Mouse (Mus musculus) liver, postnatal 0 days (tissue): ENCODE measurements around the gene Celf2. TPM values are rescaled to one million over a fixed set of nuclear protein-coding genes. Genes with fewer than 3 reads are reported as not detected.

Experiments
- ATAC-seq: fragments of 200-750 bp; cut with Nextera tagmentation; 2 replicates; pipeline ENCODE4 v1.8.0; 2017; ENCODE audit warnings: mild to moderate bottlenecking, moderate library complexity
- DNase-seq: peaks from one replicate; pipeline ENCODE4 v3.0.0-alpha.2; 2016
- H3K27ac ChIP-seq: fragments of 300-500 bp; sonication (generic); 2 replicates; pipeline ENCODE4 v1.5.1; 2014; ENCODE audit warnings: antibody characterized with exemption, moderate library complexity, mild to moderate bottlenecking, low read depth
- H3K27me3 ChIP-seq: fragments of 300-500 bp; sonication (generic); 2 replicates; pipeline ENCODE4 v1.6.1; 2014; ENCODE audit warnings: low read length, control low read depth, mixed read lengths; ENCODE audit not compliant: insufficient read depth
- H3K36me3 ChIP-seq: fragments of 300-500 bp; sonication (generic); replicated peaks from 2 replicates; pipeline ENCODE4 v1.6.1; 2014; ENCODE audit warnings: mild to moderate bottlenecking, control low read depth, low read length, moderate library complexity, mixed read lengths; ENCODE audit not compliant: insufficient read depth
- H3K4me1 ChIP-seq: fragments of 300-500 bp; sonication (generic); 2 replicates; pipeline ENCODE4 v1.6.1; 2014; ENCODE audit warnings: antibody characterized with exemption, mild to moderate bottlenecking, control low read depth; ENCODE audit not compliant: insufficient read depth
- H3K4me2 ChIP-seq: fragments of 300-500 bp; sonication (generic); 2 replicates; pipeline ENCODE4 v1.6.1; 2014; ENCODE audit warnings: low read depth, mild to moderate bottlenecking, low read length, moderate library complexity, mixed read lengths
- H3K4me3 ChIP-seq: fragments of 300-500 bp; sonication (generic); 2 replicates; pipeline ENCODE4 v1.5.1; 2014; ENCODE audit warnings: low read depth, low read length
- H3K9ac ChIP-seq: fragments of 300-500 bp; sonication (generic); replicated peaks from 2 replicates; pipeline ENCODE4 v1.6.1; 2014; ENCODE audit warnings: mild to moderate bottlenecking, moderate library complexity
- H3K9me3 ChIP-seq: fragments of 300-500 bp; sonication (generic); 2 replicates; pipeline ENCODE4 v1.6.1; 2016; ENCODE audit warnings: mild to moderate bottlenecking, control low read depth, low read length, mixed read lengths
- CTCF ChIP-seq: sonication (generic); IDR thresholded peaks from 2 replicates; pipeline ENCODE4 v1.5.1; 2016; ENCODE audit warnings: antibody characterized with exemption, low read depth
- EP300 ChIP-seq: IDR thresholded peaks from 2 replicates; pipeline ENCODE4 v1.6.1; 2016; ENCODE audit warnings: antibody characterized with exemption, low read depth, mild to moderate bottlenecking
- WGBS: fragments of 180-500 bp; shearing (Covaris S2); extraction: QIAGEN DNeasy Blood & Tissue Kit; methylation state at CpG from one replicate; pipeline ENCODE4 v1.1.7; 2014; ENCODE audit not compliant: insufficient replicate concordance; 5-methylcytosine and 5-hydroxymethylcytosine counted together
- polyA plus RNA-seq: library from polyadenylated mRNA; unstranded; fragments of >200 nt; fragmentation: Nextera tagmentation; extraction: Ambion mirVana; gene quantifications from 2 replicates; pipeline ENCODE4 v1.2.1, GENCODE M21; 2015

Celf2 gene
- polyA plus RNA-seq, 1 experiment from 2014 or later: 13.5 TPM

DNA sequence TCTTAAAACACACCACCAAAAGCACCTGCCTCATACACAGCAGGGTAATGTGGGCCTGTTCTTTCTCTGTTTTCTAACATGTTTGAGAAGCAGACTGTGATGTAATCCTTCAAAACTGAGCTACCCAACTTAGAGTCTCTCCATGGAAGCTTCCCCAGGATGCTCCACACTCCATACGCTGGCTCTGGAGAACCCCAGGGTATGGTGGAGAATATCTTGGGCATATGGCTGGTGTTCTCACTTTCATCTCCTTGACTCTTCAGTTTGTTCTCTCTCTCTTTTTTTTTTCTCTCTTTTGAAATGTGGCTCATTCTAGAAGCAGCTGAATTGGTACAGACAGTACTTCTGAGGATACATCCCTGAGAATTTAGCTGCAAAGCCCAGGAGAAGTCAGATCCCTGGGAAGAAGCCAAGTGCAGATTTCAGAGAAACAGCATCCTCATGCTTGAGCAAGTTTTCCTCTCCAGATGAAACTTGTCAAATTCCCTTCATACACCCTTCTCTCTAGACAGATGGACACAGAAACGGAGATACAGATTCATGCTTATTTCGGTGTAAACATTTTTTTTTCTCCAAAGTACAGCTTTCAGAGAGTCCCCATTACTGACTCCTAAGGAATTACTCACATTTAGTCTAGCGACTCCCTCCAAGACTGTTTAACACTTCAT lies 581.5 kb downstream of the Celf2 start:
- Histone ChIP-seq H3K4me2 (no peak overlapping the region), H3K4me1 (no peaks in the 10 kb centered on the region), H3K36me3 (no peaks in the 10 kb centered on the region), H3K4me3 (no peak overlapping the region), H3K27ac (no peak overlapping the region), H3K9ac (no peak overlapping the region), H3K9me3 (no peaks in the 10 kb centered on the region), H3K27me3 (no peaks in the 10 kb centered on the region)
- DNase-seq (no peak), ATAC-seq (no peak)
- TF ChIP-seq EP300: no peak
- TF ChIP-seq CTCF: no peak
- WGBS: 73% methylated on average over 4 of the region's 4 CpGs

DNA sequence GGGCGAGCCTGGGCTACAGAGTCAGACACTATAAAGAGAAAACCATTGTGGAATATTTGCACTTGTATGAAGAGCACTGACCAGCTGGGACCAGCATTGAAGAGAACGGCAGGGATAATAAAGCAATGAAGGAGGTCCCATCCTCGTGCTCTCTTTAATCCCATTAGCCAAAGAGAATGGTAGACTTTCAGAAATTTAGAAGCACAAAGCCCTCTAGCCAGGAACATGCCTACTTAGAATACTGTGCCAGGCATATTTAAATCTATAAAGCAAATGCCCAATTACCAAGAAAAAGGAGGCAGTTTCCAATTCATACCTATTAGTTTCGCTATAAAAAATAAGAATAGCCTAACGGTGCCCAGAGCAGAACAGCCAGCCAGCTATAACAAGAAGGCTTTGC lies 583.9 kb downstream of the Celf2 start:
- no peaks in the 10 kb centered on the region for H3K36me3 ChIP-seq
- WGBS: 78% methylated on average over 5 of the region's 5 CpGs

DNA sequence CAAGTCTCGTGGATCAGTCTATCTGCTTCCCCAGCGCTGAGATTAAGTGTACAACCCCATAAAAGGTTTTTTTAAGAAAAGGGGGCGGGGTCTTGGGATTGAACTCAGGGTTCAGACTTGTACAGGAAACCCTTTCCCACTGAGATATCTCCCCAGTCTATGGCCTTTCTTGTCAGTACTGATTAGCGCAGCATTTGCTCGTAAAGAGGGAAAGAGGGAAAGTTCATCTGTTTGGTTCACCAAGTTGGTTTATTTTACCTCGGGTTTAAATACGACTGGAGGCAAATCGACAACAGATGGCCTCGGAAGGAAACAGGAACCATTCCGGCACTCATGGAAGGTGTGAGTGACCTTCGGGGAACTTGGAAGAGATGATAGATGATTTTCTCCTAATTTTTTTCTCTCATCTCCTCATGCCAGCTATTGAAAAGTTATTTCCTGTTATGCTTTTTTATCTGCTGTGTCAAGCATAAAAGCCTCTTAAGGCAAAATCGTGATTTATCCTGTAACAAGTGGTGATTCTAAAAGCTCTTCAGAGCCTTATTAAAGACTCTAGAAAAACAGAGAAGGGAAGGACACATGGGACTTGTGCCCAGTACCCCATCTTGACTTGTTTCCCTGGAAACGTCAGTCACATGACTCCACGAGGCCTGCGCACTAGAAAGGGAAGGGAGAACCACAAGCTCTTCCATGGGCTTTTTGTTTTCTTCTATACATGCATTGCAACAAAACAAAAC lies 585.5 kb downstream of the Celf2 start:
- H3K9me3 ChIP-seq: no peaks in the 10 kb centered on the region
- no peaks in the 10 kb centered on the region for H3K27me3 ChIP-seq
- H3K27ac ChIP-seq: no peak overlapping the region
- H3K4me2 ChIP-seq: no peak overlapping the region
- ATAC-seq: no peak
- 47% methylated on average over 15 of the region's 15 CpGs for WGBS
- no peak overlapping the region for H3K9ac ChIP-seq
- H3K4me1 ChIP-seq: no peaks in the 10 kb centered on the region
- no peak for DNase-seq
- no peak overlapping the region for H3K4me3 ChIP-seq
- TF ChIP-seq EP300 (no peak), CTCF (no peak)
- no peaks in the 10 kb centered on the region for H3K36me3 ChIP-seq

More for the DNA sequence above, 583.9 kb downstream of the Celf2 start:
- no peaks in the 10 kb centered on the region for H3K27me3 ChIP-seq
- ATAC-seq: no peak
- no peak for TF ChIP-seq CTCF
- no peak for TF ChIP-seq EP300
- no peaks in the 10 kb centered on the region for H3K4me1 ChIP-seq
- no peaks in the 10 kb centered on the region for H3K9me3 ChIP-seq
- no peak for DNase-seq
- no peak overlapping the region for H3K9ac ChIP-seq
- no peak overlapping the region for H3K27ac ChIP-seq
- no peak overlapping the region for H3K4me3 ChIP-seq
- no peak overlapping the region for H3K4me2 ChIP-seq

DNA sequence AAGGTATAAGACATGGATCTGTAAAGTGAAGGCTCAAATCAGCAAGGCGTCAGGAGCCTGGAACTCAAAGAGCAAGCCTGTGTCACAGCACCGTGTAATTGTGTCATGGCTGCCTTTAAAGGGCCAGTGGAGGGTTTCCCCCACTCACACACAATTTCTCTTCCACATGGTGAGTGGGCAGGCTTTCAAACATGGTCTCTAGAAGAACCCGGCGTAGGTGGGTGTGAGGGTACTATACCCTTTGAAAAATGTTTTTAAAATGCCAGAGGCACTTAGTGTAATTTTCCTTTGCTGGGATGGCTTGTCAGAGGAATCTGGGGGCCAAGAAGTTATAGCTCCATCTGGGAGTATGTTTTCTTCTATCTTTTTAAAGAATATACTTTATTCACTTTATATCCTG lies 594.0 kb downstream of the Celf2 start:
- TF ChIP-seq CTCF (no peak), EP300 (no peak)
- no peaks in the 10 kb centered on the region for H3K27me3 ChIP-seq
- no peak overlapping the region for H3K9ac ChIP-seq
- no peak for DNase-seq
- H3K36me3 ChIP-seq: no peaks in the 10 kb centered on the region
- H3K9me3 ChIP-seq: no peaks in the 10 kb centered on the region
- no peak for ATAC-seq
- no peaks in the 10 kb centered on the region for H3K4me1 ChIP-seq
- H3K4me2 ChIP-seq: no peak overlapping the region
- WGBS: 80% methylated on average over 4 of the region's 4 CpGs
- no peak overlapping the region for H3K4me3 ChIP-seq
- H3K27ac ChIP-seq: no peak overlapping the region

DNA sequence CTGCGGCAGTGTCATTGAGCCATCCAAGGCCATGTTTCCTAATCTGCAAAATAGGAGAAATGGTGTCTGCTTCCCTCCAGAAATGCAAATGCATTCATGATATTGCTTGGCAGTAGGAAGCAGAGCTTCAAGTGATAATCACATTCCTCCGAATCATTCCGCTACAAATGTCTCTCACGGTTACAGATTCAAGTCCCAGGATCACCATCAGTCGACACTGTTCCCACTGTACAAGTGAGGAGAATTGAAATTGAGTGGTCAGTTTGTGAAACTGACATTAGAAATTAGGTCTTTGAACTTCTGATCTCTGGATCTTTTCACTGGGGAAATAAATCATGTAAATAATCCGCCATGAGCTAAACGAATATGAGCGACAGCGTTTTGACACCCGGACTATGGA lies 596.0 kb downstream of the Celf2 start:
- 88% methylated on average over 10 of the region's 10 CpGs for WGBS
- Histone ChIP-seq H3K9me3 (no peaks in the 10 kb centered on the region), H3K36me3 (no peaks in the 10 kb centered on the region), H3K27me3 (no peaks in the 10 kb centered on the region), H3K4me1 (no peaks in the 10 kb centered on the region), H3K4me3 (no peak overlapping the region), H3K27ac (no peak overlapping the region), H3K9ac (no peak overlapping the region), H3K4me2 (no peak overlapping the region)
- TF ChIP-seq EP300: no peak
- TF ChIP-seq CTCF: no peak
- DNase-seq (no peak), ATAC-seq (no peak)

DNA sequence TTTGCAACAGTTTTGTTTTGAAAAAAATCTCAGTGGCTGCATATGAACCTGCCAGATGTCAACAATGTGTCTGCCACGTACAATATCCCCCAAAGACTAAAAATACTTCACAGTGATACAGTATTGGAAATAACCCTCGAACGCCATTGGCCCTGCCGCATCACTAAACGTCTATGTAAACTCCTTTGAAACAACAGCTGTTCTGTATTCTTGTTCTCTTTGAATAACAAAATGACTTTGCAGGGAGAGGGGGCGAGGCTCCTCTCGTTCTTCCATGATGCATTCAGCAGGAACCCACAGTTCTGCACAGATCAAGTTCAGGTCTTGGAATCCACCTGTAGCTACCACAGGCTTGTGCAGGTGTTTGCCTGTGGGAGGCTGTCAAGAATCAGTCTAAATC lies 597.4 kb downstream of the Celf2 start:
- Histone ChIP-seq H3K9me3 (no peaks in the 10 kb centered on the region), H3K4me3 (no peak overlapping the region), H3K4me2 (no peak overlapping the region), H3K27ac (no peak overlapping the region), H3K36me3 (no peaks in the 10 kb centered on the region), H3K9ac (no peak overlapping the region), H3K27me3 (no peaks in the 10 kb centered on the region), H3K4me1 (no peaks in the 10 kb centered on the region)
- 77% methylated on average over 7 of the region's 7 CpGs for WGBS
- DNase-seq: no peak
- no peak for ATAC-seq
- TF ChIP-seq CTCF: no peak
- no peak for TF ChIP-seq EP300

DNA sequence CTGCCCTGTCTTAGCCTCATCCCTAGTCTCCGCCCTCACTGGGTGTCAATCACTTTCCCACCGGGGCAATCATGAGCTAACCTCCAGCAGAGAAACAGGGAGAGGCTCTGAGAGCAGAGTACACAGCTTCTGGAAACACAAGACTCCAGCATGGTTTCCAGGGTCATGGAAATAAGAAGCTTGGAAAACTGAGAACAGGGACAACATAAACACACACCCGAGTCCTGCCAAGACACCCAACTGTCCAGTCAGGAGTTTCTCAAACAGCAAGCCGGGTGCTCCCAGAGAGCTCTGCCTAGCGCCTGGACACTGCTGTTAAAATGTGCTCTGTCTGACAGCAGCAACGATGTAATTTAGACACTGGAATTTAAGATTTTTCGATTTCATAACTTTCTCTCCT lies 599.4 kb downstream of the Celf2 start:
- Histone ChIP-seq H3K9ac (no peak overlapping the region), H3K4me1 (no peaks in the 10 kb centered on the region), H3K4me3 (no peak overlapping the region), H3K9me3 (no peaks in the 10 kb centered on the region), H3K36me3 (no peaks in the 10 kb centered on the region), H3K27ac (no peak overlapping the region), H3K27me3 (no peaks in the 10 kb centered on the region), H3K4me2 (no peak overlapping the region)
- DNase-seq: no peak
- 65% methylated on average over 7 of the region's 7 CpGs for WGBS
- no peak for ATAC-seq
- TF ChIP-seq EP300: no peak
- no peak for TF ChIP-seq CTCF
